Mouse (Mus musculus): Measurements from ENCODE around the gene Sult5a1.
"Not testable (repeated sequence)": the region's sequence is repeated elsewhere in the genome, so short reads cannot be mapped to it uniquely, and the experiment has no call there.

Gene Sult5a1

DNA sequence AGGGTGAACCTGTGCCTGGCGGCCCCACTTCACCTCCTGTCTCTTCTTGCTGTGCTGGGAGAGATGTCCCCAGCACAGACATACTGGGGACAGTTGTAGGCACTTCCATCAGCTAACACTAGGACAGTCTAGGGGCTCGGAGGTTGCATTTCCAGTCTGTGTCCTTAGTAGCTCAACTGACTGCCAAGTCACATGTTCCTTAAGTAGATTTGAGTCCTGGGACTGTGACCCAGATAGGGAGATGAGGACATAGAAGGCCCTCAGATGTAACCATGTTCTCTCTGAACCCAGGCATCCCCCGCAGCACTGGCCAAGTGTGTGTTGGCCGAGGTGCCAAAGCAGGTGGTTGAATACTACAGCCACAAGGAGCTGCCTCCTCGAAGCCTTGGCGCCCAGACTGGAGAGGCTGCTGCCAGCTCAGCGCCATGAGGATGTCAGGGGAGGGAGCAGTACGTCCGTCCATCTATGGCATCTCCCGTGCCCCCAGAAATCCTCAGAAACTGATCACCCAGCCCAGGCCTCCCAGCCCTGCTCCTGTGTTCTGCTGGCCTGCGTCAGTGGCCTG lies 23.9 kb downstream of the Sult5a1 start:
- no peak for DNase-seq

DNA sequence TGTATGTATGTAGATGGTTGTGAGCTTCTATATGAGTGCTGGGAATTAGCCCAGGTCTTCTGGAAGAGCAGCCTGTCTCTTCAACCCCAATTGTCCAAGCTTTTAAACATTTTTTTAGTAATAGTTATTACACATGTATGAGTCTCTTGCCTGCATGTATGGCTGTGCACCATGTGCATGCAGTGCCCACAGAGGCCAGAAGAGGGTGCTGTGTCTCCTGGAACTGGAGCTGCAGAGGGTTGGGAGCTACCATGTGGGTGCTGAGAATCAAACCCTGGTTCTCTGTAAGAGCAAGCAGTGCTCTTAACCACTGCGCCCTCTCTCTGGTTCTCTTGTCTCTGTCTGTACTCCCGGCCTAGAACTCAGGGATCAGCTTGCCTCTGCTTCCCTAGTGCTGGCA lies 25.2 kb downstream of the Sult5a1 start:
- no peak for DNase-seq

DNA sequence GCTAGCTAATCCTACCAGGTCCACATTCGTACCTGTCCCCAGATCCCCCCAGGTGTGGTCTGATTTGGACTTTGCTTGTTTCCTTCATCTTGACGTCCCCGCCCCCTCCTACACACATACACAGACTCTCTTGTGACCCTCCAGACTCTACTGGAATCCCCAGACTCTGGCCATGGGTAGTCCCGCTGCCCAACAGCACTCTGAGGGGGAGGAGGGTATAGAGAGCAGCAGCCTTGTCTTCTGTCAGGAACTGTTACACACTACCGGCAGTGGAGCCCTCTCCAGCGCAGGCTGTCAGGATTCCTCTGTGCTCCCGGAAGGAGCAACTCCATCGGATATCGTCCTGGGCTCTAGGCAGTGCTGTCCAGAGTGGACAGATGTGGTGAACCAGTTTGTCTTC lies 27.1 kb downstream of the Sult5a1 start:
- no peak for DNase-seq

- DNase-seq, result peak; percentile 70 to 81
Measured at GRCm38 (mm10) chr8:123126193-123126816, 31.8 kb downstream of the Sult5a1 start.

DNA sequence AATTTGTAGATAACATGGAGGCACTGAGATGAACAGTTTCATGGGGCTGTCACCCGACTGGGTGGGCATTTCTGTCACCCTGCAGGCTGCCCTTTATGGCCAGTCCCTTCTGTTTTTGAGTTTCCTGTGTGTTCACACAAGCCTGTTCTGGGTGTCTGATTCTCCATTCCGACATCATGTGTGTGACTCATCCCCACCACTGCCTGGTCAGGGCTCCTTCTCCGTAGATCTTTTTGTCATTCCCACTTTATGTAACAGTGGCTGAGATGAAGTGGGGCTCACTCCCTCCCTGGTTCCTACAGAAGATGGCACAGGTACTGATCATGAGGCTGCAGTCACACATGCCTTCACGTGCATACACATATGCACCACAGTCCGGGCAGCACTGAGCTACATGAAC lies 35.4 kb downstream of the Sult5a1 start:
- DNase-seq, result no peak

- DNase-seq, result no peak
Measured at GRCm38 (mm10) chr8:123122059-123122458, 36.1 kb downstream of the Sult5a1 start.

GRCm38 (mm10) chr8:123117744-123118143 lies 40.4 kb downstream of the Sult5a1 start:
- DNase-seq, result no peak

DNA sequence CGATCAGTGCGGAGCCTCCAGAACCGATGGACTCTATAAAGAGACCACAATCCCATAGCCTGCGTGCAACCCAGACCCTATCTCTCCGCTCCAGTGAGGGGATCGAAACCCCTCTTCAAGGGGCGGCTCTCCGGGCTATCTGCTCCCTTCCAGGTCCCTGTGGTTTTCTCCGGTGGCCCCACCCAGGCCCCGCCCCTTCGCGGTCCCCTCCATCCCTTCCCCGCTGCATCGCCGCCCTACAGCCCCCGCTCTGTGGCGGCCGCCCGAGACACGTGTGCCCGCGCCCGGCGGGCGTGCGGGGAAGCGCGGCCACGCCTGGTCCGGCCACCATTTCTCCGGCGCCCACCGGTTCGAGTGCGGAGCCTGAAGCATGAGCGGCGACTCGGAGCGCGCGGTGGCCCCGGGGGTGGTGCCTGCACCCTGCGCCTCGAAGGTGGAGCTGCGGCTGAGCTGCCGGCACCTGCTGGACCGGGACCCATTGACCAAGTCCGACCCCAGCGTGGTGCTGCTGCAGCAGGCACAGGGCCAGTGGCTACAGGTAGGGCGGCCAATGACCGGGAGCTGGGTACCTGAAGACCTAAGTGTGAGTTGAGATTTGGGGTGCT lies 40.9 kb downstream of the Sult5a1 start, which contains the start of gene Cpne7:
TSS of gene Cpne7 (plus strand) at position 248 of the 605 bp plus-strand sequence.
- no peak for DNase-seq

DNA sequence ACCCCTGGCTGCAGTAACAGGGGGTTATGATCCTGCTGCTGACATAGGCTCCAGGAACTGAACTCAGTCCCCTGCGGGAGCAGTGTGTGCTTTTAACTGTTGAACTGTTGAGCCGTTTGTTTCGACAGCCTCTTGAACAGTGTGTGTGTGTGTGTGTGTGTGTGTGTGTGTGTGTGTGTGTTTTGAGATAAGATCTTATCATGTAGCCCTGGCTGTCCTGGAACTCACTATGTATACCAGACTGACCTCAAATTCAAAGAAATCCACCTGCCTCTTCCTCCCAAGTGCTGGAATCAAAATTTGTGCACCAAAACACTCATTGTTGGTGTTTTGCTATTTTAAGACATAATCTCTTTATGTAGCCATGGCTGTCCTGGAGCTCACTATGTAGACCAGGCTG lies 43.5 kb downstream of the Sult5a1 start:
- no peak for DNase-seq

- no peak for DNase-seq
Measured at GRCm38 (mm10) chr8:123113908-123114469, 44.1 kb downstream of the Sult5a1 start.

GRCm38 (mm10) chr8:123112892-123113291 lies 45.2 kb downstream of the Sult5a1 start:
- DNase-seq, result peak in 1 of 2 experiments; percentile 59

DNA sequence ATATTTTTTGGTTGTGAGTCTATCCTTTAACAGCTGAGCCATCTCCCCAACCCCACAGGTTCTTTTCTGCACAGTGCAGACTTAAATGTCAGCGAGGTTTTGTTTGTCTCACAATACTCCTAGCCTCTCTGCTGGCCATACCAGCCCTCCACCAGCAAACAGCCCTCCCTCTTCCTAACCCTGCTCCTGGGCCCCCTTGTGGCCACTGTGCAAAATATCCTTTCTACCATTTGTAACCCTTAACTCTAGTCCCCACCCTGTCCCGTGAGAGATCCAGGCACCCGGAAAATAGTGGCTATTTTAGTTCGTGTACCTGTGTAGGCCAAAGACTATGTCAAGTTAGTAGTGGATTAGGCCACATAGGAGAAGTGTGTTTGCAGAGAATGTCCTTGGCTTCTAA lies 47.5 kb downstream of the Sult5a1 start:
- peak; percentile 54 to 66 for DNase-seq

- no peak for DNase-seq
Measured at GRCm38 (mm10) chr8:123108953-123109352, 49.2 kb downstream of the Sult5a1 start.

- DNase-seq, result no peak
Measured at GRCm38 (mm10) chr8:123108010-123108409, 50.1 kb downstream of the Sult5a1 start.

GRCm38 (mm10) chr8:123106531-123106930 lies 51.6 kb downstream of the Sult5a1 start:
- DNase-seq, result peak in 1 of 2 experiments; percentile 34

- DNase-seq, result no peak
Measured at GRCm38 (mm10) chr8:123105553-123106326, 52.4 kb downstream of the Sult5a1 start.

- DNase-seq, result no peak
Measured at GRCm38 (mm10) chr8:123104046-123104767, 53.9 kb downstream of the Sult5a1 start.

DNA sequence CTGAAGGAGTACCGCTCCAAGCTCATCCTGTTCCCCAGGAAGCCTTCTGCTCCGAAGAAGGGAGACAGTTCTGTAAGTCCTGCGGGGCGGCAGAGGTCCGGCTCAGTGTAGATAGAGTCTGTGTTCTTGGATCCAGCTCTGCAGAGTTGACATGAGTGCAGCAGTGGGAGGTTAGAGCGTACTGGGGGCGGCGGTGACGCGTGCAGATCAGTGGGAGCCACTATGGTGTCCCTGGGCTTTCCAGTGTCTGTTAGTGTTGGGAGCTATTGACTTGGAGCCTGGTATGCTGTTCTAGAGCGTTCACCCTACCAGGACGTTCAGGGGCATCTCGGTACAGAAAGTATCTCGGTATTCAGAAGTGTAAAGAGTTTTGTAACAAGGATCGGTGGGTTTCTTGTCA lies 54.8 kb downstream of the Sult5a1 start:
- no peak for DNase-seq

DNA sequence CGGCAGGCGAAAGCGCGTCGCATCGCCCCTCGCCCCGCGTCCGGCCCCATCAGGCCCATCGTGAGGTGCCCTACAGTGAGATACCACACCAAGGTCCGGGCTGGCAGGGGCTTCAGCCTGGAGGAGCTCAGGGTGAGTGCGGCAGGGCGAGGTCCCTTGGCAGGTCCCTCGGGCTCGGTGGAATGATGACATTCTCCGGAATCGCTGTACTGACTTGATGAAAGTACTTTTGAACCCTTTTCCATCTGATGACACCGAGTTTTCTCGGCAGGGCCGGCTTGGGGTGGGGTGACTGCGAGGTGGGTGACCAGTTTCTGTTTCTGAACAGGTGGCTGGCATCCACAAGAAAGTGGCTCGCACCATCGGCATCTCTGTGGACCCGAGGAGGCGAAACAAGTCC lies 55.3 kb downstream of the Sult5a1 start:
- not testable (repeated sequence) for DNase-seq

- peak; percentile 98 for DNase-seq
Measured at GRCm38 (mm10) chr8:123101735-123102685, 56.1 kb downstream of the Sult5a1 start, which contains the start of gene Rpl13. TSS of gene Rpl13 (plus strand) at chr8:123102350.

GRCm38 (mm10) chr8:123101244-123101643 lies 56.9 kb downstream of the Sult5a1 start:
- DNase-seq, result no peak

All from lung, postnatal 4 days (tissue).